Mouse (Mus musculus) bone marrow, adult 2 months (tissue): ENCODE results near the gene Zdhhc14. TPM values are rescaled to one million over a fixed set of nuclear protein-coding genes. Genes with fewer than 3 reads are reported as not detected.

ENCODE experiments used
- H3K27ac ChIP-seq: fragments of 200-500 bp; 2 replicates; pipeline ENCODE4 v1.5.1; 2012; ENCODE audit warnings: low read depth, mild to moderate bottlenecking, control low read depth, inconsistent platforms, low read length; ENCODE audit not compliant: control insufficient read depth, poor library complexity, insufficient read depth
- H3K4me1 ChIP-seq: fragments of 200-500 bp; 2 replicates; pipeline ENCODE4 v1.6.1; 2011; ENCODE audit warnings: low read length; ENCODE audit not compliant: control insufficient read depth, insufficient read depth
- H3K4me3 ChIP-seq: fragments of 200-500 bp; replicated peaks from 2 replicates; pipeline ENCODE3; 2011; ENCODE audit warnings: mild to moderate bottlenecking, low read depth, low read length, control low read depth; ENCODE audit not compliant: control insufficient read depth
- CTCF ChIP-seq: fragments of 200-500 bp; IDR thresholded peaks from 2 replicates; pipeline ENCODE4 v1.5.1; 2011; ENCODE audit warnings: low read length, control low read depth; ENCODE audit not compliant: control insufficient read depth, insufficient read depth
- POLR2A ChIP-seq: fragments of 200-500 bp; IDR thresholded peaks from 2 replicates; pipeline ENCODE4 v1.6.1; 2011; ENCODE audit warnings: low read depth, mild to moderate bottlenecking, control low read depth, low read length, borderline replicate concordance; ENCODE audit not compliant: control insufficient read depth
- WGBS: fragments of 180-500 bp; shearing (Covaris S2); methylation state at CpG from one replicate; pipeline ENCODE4 v1.1.7; 2018; 5-methylcytosine and 5-hydroxymethylcytosine counted together
- polyA plus RNA-seq: library from polyadenylated mRNA; stranded (reverse); fragments of >200 nt; gene quantifications from 2 replicates; pipeline ENCODE4 v1.2.4, GENCODE M21; 2011; ENCODE audit warnings: low replicate concordance; ENCODE audit not compliant: missing spikeins, insufficient read depth, insufficient read length

The Zdhhc14 gene
- polyA plus RNA-seq, 1 experiment, result 22.3 TPM

DNA sequence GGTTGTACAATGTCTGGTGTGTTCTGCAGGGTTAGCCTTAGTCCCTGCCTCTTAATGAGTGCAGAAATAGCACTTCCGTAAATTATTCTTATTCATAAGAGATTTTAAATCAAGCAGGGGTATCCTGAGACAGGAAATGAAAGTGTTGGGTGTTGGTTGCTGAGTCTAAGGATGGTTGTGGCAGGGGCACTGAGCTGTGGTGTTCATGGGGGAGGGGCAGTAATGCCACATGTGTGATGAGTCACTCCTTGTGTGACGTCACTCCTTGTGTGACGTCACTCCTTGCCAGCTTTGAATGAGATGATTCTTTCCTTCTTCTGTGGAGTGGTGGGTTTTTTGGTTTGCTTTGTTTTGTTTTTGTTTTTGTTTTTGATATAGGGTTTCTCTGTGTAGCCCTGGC lies 134.0 kb downstream of the Zdhhc14 start:
- Histone ChIP-seq H3K27ac (no peak overlapping the region), H3K4me3 (no peak overlapping the region), H3K4me1 (no peaks in the 10 kb centered on the region)
- 22% methylated on average over 3 of the region's 3 CpGs for WGBS
- TF ChIP-seq POLR2A (no peak), CTCF (no peak)

DNA sequence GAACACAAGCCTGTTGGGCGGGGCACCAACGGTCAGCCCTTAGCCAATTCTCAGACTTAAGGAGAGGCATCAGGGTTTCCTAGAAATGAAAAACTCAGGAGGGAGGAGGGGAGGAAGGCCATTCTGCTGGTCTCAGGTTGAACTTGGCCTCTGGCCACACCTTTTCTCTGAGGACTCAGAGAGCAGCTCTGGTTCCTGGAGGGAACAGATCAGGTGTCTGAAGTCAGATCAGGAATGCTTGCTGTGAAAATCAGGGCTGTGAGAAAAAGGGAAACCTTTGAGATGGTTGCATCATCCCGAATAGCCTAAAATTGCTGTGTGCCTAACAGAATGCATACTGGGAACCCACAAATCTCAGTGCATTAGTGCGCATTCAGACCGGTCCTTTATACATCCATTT lies 135.3 kb downstream of the Zdhhc14 start:
- TF ChIP-seq POLR2A (no peak), CTCF (no peak)
- no peaks in the 10 kb centered on the region for H3K4me1 ChIP-seq
- no peak overlapping the region for H3K27ac ChIP-seq
- no peak overlapping the region for H3K4me3 ChIP-seq
- WGBS, result 94% methylated on average over 5 of the region's 5 CpGs

DNA sequence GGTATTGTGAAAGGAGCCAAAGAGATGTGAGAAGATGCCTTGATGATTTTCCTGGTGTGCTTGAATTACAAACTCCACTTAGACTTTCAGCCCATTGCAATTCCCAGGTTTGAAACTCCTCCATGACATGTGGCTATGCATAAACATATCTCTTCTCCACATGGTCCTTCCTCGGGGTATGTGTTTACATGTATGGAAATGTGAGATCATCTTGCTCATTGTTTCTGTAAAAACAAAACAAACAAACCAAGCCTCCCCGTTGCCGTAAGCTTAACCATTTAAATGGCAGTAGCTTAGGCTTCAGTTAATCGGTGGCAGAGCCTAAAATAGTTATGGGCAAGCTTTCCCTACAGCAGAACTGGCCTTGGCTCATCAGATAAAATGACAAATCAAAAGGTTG lies 137.3 kb downstream of the Zdhhc14 start:
- TF ChIP-seq POLR2A (no peak), CTCF (no peak)
- 82% methylated on average over 4 of the region's 4 CpGs for WGBS

DNA sequence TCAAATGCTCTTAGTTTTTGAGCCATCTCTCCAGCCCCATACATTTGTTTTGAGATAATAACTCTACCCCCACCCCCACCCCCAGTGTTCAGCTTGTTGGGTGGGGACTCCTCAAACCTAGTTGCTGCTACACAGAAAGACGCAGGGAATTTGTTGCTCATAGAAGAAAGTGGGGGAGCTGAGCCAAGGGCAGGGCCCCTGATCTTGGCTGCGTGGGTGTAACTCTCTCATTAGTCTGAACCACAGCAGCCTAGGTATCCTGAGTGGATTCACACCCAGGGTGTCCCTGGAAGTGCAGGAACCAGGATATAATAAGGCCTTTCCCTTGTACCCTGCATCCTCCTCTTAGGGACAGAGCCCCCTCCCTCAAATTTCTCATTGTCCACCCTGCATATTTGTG lies 142.9 kb downstream of the Zdhhc14 start:
- Histone ChIP-seq H3K4me1 (no peaks in the 10 kb centered on the region), H3K4me3 (no peak overlapping the region), H3K27ac (no peak overlapping the region)
- 91% methylated on average over 2 of the region's 2 CpGs for WGBS
- TF ChIP-seq POLR2A, result no peak
- no peak for TF ChIP-seq CTCF

More for the DNA sequence above, 137.3 kb downstream of the Zdhhc14 start:
- Histone ChIP-seq H3K4me3 (no peak overlapping the region), H3K4me1 (no peaks in the 10 kb centered on the region), H3K27ac (no peak overlapping the region)

DNA sequence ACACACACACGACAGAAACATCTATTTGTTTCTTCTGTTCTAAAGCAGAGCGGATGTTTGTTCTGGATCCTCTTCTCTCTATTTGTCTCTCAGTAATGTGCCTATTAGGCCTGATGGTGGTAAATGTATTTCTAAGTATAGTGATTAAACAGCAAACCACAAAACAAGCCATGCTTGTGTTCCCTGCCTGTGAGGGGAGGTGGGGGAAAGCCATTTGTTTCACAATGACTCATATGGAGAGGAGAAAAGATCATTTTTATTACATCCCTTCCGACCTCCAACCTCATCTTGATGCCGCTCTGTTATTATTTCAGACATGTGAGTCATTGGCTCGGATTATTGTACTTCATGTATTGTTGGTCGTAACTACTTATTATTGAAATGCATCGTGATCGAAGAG lies 149.1 kb downstream of the Zdhhc14 start:
- Histone ChIP-seq H3K4me1 (no peaks in the 10 kb centered on the region), H3K4me3 (no peak overlapping the region), H3K27ac (no peak overlapping the region)
- TF ChIP-seq POLR2A (no peak), CTCF (no peak)
- 91% methylated on average over 8 of the region's 8 CpGs for WGBS

DNA sequence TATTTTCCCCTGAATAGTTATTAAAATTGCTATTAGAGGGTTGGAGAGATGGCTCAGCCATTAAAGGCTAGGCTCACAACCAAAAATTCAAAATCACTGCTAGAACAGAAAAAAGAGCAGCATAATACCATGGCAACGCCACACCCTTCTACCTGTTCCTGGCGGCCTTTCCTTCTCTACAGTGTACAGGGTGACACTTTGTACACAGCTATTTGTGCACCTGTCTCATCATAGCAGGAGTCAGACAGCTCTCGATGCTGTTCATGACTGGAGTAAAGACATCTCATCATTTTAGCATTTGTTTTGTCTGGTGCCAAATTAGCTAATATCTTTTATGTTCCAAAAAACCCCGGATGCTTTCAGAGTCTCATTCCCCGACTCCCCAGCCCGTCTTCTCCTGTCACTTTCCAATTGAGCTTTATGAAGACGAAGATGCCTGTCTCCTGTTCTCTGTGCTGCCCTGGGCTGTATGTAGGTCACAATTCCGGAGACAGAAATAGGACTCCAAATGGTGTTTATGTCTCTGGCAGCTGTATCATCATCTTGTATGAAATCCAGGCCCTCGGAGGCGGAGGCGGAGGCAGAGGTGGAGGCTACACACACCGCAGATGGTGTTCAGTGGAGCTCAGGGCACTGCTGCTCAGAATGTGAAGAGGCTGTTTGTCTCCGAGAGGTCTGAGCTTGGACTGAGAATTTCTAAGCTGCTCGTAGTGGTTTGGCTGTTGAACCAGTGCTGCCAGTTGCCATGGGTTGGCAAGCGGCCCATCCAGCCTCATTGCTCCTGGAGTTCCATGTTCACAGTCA lies 150.8 kb downstream of the Zdhhc14 start:
- no peak overlapping the region for H3K4me3 ChIP-seq
- no peak overlapping the region for H3K27ac ChIP-seq
- 92% methylated on average over 15 of the region's 15 CpGs for WGBS
- H3K4me1 ChIP-seq, result no peaks in the 10 kb centered on the region
- TF ChIP-seq POLR2A (no peak), CTCF (no peak)

DNA sequence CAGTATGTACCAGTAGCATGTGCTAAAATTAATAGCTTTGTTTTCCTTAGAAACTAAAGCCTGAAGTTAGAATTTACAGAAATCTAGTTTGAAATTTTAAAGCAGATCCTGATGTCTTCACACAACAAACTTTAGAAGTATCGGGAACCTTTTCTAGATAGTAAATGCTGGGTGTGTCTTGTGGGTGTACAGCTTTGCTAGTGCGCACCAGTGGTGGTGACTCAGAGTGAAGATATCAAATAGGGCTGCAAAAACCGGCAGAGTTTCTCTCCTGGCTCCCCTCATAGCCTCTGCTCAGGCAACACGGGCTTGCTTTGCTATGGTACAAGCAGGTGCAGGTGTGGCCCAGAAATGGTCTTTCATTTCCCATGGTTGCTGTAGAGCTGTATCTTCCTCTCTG lies 157.8 kb downstream of the Zdhhc14 start:
- 79% methylated on average over 4 of the region's 4 CpGs for WGBS
- TF ChIP-seq CTCF (no peak), POLR2A (no peak)
- no peaks in the 10 kb centered on the region for H3K4me1 ChIP-seq
- H3K27ac ChIP-seq, result no peak overlapping the region
- H3K4me3 ChIP-seq, result no peak overlapping the region

DNA sequence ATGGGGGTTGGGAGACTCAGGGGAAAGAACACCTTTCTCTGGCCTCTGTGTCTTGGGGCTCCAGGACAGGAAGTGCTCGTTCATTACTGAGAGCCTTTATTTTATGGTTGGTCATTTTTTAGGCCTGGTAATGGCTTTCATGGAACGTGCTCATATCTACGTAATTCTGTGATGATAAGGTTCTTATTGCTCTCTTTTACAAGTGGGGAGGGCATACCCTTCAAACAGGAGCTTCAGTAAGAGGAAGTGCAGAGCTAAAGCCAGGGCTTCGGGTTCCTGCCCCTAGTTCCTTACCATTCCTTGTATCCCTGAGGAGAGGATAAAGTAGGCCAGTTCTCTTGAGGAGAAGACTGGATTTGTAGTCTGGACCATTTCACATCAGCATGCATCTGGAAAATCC lies 158.3 kb downstream of the Zdhhc14 start:
- WGBS, result 67% methylated on average over 4 of the region's 4 CpGs
- Histone ChIP-seq H3K4me1 (no peaks in the 10 kb centered on the region), H3K27ac (no peak overlapping the region), H3K4me3 (no peak overlapping the region)
- TF ChIP-seq CTCF (no peak), POLR2A (no peak)
